Mouse (Mus musculus) kidney, postnatal 0 days (tissue): Measurements from ENCODE around the gene Atg4a. TPM values are rescaled to one million over a fixed set of nuclear protein-coding genes. Genes with fewer than 3 reads are reported as not detected.

Experiments
- ATAC-seq: fragments of 200-750 bp; cut with Nextera tagmentation; replicated peaks from 2 replicates; pipeline ENCODE4 v1.8.0; 2017; ENCODE audit warnings: low read depth, moderate number of reproducible peaks, moderate TSS enrichment, moderate library complexity; ENCODE audit not compliant: low FRiP score
- DNase-seq: peaks from one replicate; pipeline ENCODE4 v3.0.0-alpha.2; 2016; ENCODE audit warnings: low spot score
- H3K27ac ChIP-seq: fragments of 300-500 bp; sonication (generic); 2 replicates; pipeline ENCODE4 v1.5.1; 2014; ENCODE audit warnings: mild to moderate bottlenecking
- H3K27me3 ChIP-seq: fragments of 300-500 bp; sonication (generic); 2 replicates; pipeline ENCODE4 v1.6.1; 2014; ENCODE audit warnings: low read length, mixed read lengths; ENCODE audit not compliant: insufficient read depth
- H3K36me3 ChIP-seq: fragments of 300-500 bp; sonication (generic); 2 replicates; pipeline ENCODE4 v1.6.1; 2014; ENCODE audit warnings: low read length, mixed read lengths; ENCODE audit not compliant: insufficient read depth
- H3K4me1 ChIP-seq: fragments of 300-500 bp; sonication (generic); replicated peaks from 2 replicates; pipeline ENCODE4 v1.6.1; 2014; ENCODE audit warnings: antibody characterized with exemption, low read length, mixed read lengths; ENCODE audit not compliant: insufficient read depth
- H3K4me2 ChIP-seq: fragments of 300-500 bp; sonication (generic); 2 replicates; pipeline ENCODE4 v1.6.1; 2014; ENCODE audit warnings: mild to moderate bottlenecking, low read length, moderate library complexity, mixed read lengths
- H3K4me3 ChIP-seq: fragments of 300-500 bp; sonication (generic); replicated peaks from 2 replicates; pipeline ENCODE4 v1.5.1; 2014; ENCODE audit warnings: low read depth, low read length
- H3K9ac ChIP-seq: fragments of 300-500 bp; sonication (generic); 2 replicates; pipeline ENCODE4 v1.6.1; 2014; ENCODE audit warnings: low read depth, low read length
- H3K9me3 ChIP-seq: fragments of 300-500 bp; sonication (generic); replicated peaks from 2 replicates; pipeline ENCODE4 v1.6.1; 2016; ENCODE audit warnings: low read length, inconsistent platforms, mixed read lengths
- CTCF ChIP-seq: IDR thresholded peaks from 2 replicates; pipeline ENCODE4 v1.5.1; 2016; ENCODE audit warnings: antibody characterized with exemption, low read depth, mild to moderate bottlenecking, moderate library complexity
- WGBS: fragments of 180-500 bp; shearing (Covaris S2); extraction: QIAGEN DNeasy Blood & Tissue Kit; methylation state at CpG from one replicate; pipeline ENCODE4 v1.1.7; 2014; 5-methylcytosine and 5-hydroxymethylcytosine counted together
- polyA plus RNA-seq: library from polyadenylated mRNA; unstranded; fragments of >200 nt; fragmentation: Nextera tagmentation; extraction: Ambion mirVana; gene quantifications from 2 replicates; pipeline ENCODE4 v1.2.1, GENCODE M21; 2015

Gene Atg4a
- polyA plus RNA-seq, 1 experiment from 2014 or later = 26.6 TPM

DNA sequence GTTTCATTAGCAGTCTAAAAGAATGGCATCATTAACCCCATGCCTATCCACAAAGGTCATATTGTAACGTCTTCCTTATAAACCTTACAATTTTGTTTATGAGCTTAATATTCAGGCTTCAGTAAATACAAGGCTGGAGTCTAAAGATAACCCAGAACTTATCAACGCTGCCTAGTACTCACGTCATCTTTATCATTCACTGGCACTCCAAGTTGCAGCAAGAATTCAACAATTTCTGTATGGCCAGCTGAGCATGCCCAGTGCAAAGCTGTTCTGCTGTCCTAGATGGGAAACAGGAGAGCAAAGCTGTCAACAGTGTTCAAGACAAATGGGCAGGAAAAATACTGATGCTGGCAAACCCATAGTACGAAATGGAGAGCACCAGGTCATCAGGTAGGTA is 3.1 kb upstream of the Atg4a start:
- Histone ChIP-seq H3K9me3 (no peaks in the 10 kb centered on the region), H3K27me3 (no peaks in the 10 kb centered on the region), H3K4me2 (no peak overlapping the region), H3K9ac (no peak overlapping the region), H3K36me3 (no peaks in the 10 kb centered on the region), H3K4me1 (no peaks in the 10 kb centered on the region), H3K4me3 (no peak overlapping the region), H3K27ac (no peak overlapping the region)
- ATAC-seq = no peak
- no peak for TF ChIP-seq CTCF
- no peak for DNase-seq
- WGBS = 90% methylated on average over 4 of the region's 4 CpGs

GRCm38 (mm10) chrX:140956959-140957358 is 252 bp downstream of the Atg4a start:
- ATAC-seq = peak; percentile 72
- WGBS = 25% methylated on average over 5 of the region's 5 CpGs
- no peak for DNase-seq

DNA sequence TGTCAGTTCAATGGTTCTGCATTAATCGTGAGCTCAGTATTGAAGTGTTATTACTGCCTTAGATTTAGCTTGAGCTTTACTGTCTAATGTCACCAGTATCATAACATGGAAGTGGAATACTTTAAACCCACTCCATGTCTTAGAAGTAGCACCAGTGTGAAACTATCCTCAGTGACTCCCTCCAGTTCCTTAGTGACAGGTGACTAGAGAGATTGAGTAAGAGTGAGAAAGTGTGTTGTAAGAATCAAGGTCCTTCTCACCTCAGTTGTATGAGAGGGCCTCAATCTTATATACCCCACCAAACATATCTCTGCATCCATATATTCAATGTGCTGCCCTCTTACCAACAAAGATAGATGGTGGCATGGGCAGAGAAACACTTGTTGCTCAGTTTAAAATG is 22.2 kb downstream of the Atg4a start:
- WGBS = 88% methylated on average over 1 of the region's 1 CpGs
- TF ChIP-seq CTCF = no peak
- no peak overlapping the region for H3K9ac ChIP-seq
- ATAC-seq (no peak), DNase-seq (no peak)
- H3K27ac ChIP-seq = 0 out of 2 replicates have a peak overlapping the region, but pooled peaks have one; percentile 8
- H3K4me1 ChIP-seq = 0 out of 2 replicates have a peak, but pooled peaks cover 4% of the 10 kb centered on the region
- H3K4me3 ChIP-seq = no peak overlapping the region
- no peaks in the 10 kb centered on the region for H3K36me3 ChIP-seq
- H3K9me3 ChIP-seq = no peaks in the 10 kb centered on the region
- H3K27me3 ChIP-seq = no peaks in the 10 kb centered on the region
- no peak overlapping the region for H3K4me2 ChIP-seq

More at GRCm38 (mm10) chrX:140956959-140957358, 252 bp downstream of the Atg4a start:
- Histone ChIP-seq H3K9me3 (no peaks in the 10 kb centered on the region), H3K4me3 (peak overlapping the region; percentile 40), H3K36me3 (no peaks in the 10 kb centered on the region), H3K9ac (0 out of 2 replicates have a peak overlapping the region, but pooled peaks have one; percentile 23), H3K4me1 (no peaks in the 10 kb centered on the region), H3K4me2 (peak overlapping the region; percentile 54), H3K27me3 (no peaks in the 10 kb centered on the region), H3K27ac (no peak overlapping the region)
- no peak for TF ChIP-seq CTCF

DNA sequence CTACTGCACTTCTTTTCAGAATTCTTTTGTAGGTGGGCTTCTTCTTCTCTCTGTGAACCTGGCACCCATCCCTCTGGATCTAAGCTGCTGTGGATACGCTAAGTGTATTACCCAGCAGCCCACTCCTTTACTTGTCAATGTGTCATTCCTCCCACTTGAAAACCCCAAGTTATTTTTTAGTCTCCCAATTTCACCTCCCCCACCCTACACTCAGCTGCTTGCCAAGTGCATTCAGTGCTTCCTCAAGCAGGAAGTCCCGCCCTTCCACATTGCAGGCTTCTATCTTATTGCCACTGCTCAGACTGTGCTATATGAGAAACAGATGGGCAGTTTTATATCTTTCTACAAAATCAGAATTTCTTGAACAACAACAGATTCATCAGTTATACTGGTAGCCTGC is 22.8 kb downstream of the Atg4a start:
- Histone ChIP-seq H3K4me1 (0 out of 2 replicates have a peak, but pooled peaks cover 4% of the 10 kb centered on the region), H3K4me2 (no peak overlapping the region), H3K36me3 (no peaks in the 10 kb centered on the region), H3K4me3 (no peak overlapping the region), H3K9me3 (no peaks in the 10 kb centered on the region), H3K27me3 (no peaks in the 10 kb centered on the region), H3K27ac (peak overlapping the region; percentile 8; the same call in 1 of the 2 replicates), H3K9ac (no peak overlapping the region)
- ATAC-seq = no peak
- WGBS = 63% methylated on average over 2 of the region's 2 CpGs
- DNase-seq = peak; percentile 44
- no peak for TF ChIP-seq CTCF

DNA sequence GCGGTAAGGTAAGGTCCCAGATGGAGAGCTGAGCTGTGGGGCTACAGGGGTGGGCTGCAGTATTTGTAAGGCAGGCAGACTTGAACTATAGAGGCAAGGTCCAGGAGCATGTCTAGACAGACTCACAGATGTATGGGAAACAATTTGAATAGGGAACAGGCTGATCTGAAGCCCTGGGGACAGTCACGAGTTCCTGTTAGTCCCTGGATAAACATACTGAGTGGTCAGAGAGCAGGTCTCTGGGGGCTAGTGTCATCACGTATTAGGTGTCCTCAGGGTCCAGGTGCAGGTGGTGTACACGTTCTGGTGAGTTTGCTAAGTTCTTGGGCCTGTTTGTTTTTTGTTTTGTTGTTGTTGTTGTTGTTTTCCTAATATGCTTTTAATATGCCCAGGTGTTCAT is 23.5 kb downstream of the Atg4a start:
- WGBS = 57% methylated on average over 4 of the region's 4 CpGs
- no peak for DNase-seq

GRCm38 (mm10) chrX:140983206-140983960 is 26.7 kb downstream of the Atg4a start:
- 30% methylated on average over 6 of the region's 6 CpGs for WGBS
- no peaks in the 10 kb centered on the region for H3K27me3 ChIP-seq

More for the DNA sequence above, 23.5 kb downstream of the Atg4a start:
- Histone ChIP-seq H3K36me3 (no peaks in the 10 kb centered on the region), H3K27me3 (no peaks in the 10 kb centered on the region), H3K27ac (no peak overlapping the region), H3K4me3 (no peak overlapping the region), H3K4me2 (no peak overlapping the region), H3K9ac (no peak overlapping the region), H3K9me3 (no peaks in the 10 kb centered on the region), H3K4me1 (0 out of 2 replicates have a peak, but pooled peaks cover 4% of the 10 kb centered on the region)
- ATAC-seq = no peak
- TF ChIP-seq CTCF = no peak

More at GRCm38 (mm10) chrX:140983206-140983960, 26.7 kb downstream of the Atg4a start:
- peak overlapping the region; percentile 42; the same call in 1 of the 2 replicates for H3K27ac ChIP-seq
- no peaks in the 10 kb centered on the region for H3K36me3 ChIP-seq
- H3K4me3 ChIP-seq = no peak overlapping the region
- no peak for TF ChIP-seq CTCF
- H3K4me1 ChIP-seq = 0 out of 2 replicates have a peak, but pooled peaks cover 4% of the 10 kb centered on the region
- ATAC-seq (0 out of 2 replicates have a peak, but pooled peaks have one; percentile 46), DNase-seq (no peak)
- no peak overlapping the region for H3K4me2 ChIP-seq
- H3K9ac ChIP-seq = no peak overlapping the region
- H3K9me3 ChIP-seq = no peaks in the 10 kb centered on the region
